Mouse (Mus musculus): ENCODE results near the gene Stat2.

GRCm38 (mm10) chr10:128240131-128240530 lies 30.2 kb upstream of the Stat2 start:
- TF ChIP-seq CTCF (IDR thresholded peaks at IDR 0.05; ENCODE audit: insufficient read depth, low read length): no peak
- no peak for TF ChIP-seq POLR2A (IDR thresholded peaks at IDR 0.05; ENCODE audit: borderline replicate concordance, extremely low read depth, low read depth, low read length)
